Mouse (Mus musculus) kidney, adult 2 months (tissue): ENCODE results near the gene Gnb1.

Source experiments
- CTCF ChIP-seq: fragments of 200-500 bp; conservative IDR thresholded peaks from 2 replicates; pipeline ENCODE4 v1.5.1; 2011; ENCODE audit warnings: low read depth, mild to moderate bottlenecking, control low read depth, low read length, moderate library complexity, mixed read lengths; ENCODE audit not compliant: insufficient read depth, insufficient read length
- POLR2A ChIP-seq: fragments of 200-500 bp; IDR thresholded peaks from one replicate; pipeline ENCODE4 v1.6.1; 2011; ENCODE audit warnings: low read depth, low read length, control low read depth

- TF ChIP-seq CTCF, result no peak
- no peak for TF ChIP-seq POLR2A
Measured at GRCm38 (mm10) chr4:155451597-155451996, 39.6 kb upstream of the Gnb1 start.
